Mouse (Mus musculus) left cerebral cortex, postnatal 25 days (tissue): Measurements from ENCODE around the gene Cd40. TPM values are rescaled to one million over a fixed set of nuclear protein-coding genes. Genes with fewer than 3 reads are reported as not detected.

ENCODE experiments used
- DNase-seq, 2 experiments: peaks; one replicate each; pipeline ENCODE4 v3.0.0; 2022; ENCODE audit warnings: low spot score in 2 of 2, mixed read lengths in 1 of 2
- intact Hi-C: fragments of 180-260 bp; cut with DNase I; formaldehyde crosslinking; loops from one replicate; pipeline ENCODE4 v1.15.1; 2025
- total RNA-seq, 2 experiments: library from RNA; stranded (reverse); gene quantifications; 2 replicates each; pipeline ENCODE4 v1.2.3; 2021

Gene Cd40
- 1 to 10 TPM in 1 of 2 experiments, under 1 TPM in 1; 0.60 to 1.5 TPM for total RNA-seq

- no peak for DNase-seq
- intact Hi-C loops: no loop called here
Observed at GRCm38 (mm10) chr2:165054888-165055852, at the start of gene Cd40. TSS of gene Cd40 (plus strand) at chr2:165055627.

GRCm38 (mm10) chr2:165006813-165007212 is 48.6 kb upstream of the Cd40 start:
- intact Hi-C loops: no loop called here
- DNase-seq: no peak

DNA sequence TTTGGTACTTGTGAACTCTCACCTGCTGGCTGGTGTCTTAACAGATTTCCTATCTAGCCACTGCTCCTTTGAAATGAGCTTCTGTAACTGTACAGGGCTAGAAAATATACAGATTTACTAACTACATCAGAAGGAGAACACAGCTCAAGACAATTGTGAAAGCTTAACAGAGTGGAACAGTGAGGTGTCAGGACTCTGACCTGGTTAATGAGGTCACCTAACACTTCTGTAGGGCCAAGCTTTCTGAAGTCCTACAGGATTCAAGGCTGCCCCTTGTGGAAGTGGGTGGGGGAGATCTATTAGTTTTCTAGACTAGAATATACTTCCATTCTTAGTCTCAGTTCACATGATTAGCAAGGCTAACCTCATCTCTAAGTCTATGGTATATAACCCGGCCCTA is 47.4 kb upstream of the Cd40 start:
- DNase-seq: no peak
- intact Hi-C loops: no loop called here

GRCm38 (mm10) chr2:165009161-165009560 is 46.3 kb upstream of the Cd40 start:
- DNase-seq: no peak
- intact Hi-C loops: no loop called here

DNA sequence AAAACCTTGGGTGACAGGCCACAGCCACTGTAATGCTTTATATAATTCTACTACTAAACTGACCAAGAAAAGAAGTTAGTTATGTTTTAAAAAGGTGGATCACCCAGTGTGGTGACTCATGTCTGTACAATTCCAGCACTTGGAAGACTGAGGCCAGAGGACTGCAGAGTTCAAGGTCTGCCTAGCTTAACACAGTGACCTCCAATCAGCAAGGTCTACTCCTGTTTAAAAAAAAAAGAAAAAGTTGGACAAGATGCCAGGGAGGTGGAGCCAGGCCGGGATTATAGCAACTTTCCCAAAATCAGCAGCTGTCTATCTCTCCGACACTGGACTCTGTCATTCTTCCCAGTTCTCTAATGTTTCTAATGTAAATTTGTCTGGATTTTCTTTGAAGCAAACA is 45.8 kb upstream of the Cd40 start:
- intact Hi-C loops: no loop called here
- DNase-seq: no peak

GRCm38 (mm10) chr2:165010351-165010750 is 45.1 kb upstream of the Cd40 start:
- intact Hi-C loops: no loop called here
- DNase-seq: no peak

DNA sequence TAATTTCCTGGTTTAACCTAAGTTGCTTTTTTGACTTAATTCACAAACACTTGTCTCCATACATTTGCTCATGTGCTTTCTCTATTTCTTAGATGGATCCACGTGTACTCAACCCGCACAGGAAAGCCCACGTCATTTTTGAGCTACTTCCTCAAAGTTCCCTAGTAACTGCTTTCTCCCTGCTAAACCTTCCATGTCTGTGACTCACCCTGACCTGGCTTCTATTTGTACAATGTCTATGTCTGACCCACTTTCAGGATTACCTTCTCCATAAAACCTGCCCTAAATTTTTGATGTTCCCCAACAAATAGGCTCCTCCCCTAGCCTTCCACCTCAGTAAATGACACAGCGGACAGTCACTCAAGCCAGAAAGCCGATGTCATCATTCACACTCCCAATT is 40.5 kb upstream of the Cd40 start:
- no peak for DNase-seq
- intact Hi-C loops: no loop called here

GRCm38 (mm10) chr2:165020490-165020889 is 34.9 kb upstream of the Cd40 start:
- no peak for DNase-seq
- intact Hi-C loops: no loop called here

GRCm38 (mm10) chr2:165027163-165027562 is 28.3 kb upstream of the Cd40 start:
- no peak for DNase-seq
- intact Hi-C loops: no loop called here

DNA sequence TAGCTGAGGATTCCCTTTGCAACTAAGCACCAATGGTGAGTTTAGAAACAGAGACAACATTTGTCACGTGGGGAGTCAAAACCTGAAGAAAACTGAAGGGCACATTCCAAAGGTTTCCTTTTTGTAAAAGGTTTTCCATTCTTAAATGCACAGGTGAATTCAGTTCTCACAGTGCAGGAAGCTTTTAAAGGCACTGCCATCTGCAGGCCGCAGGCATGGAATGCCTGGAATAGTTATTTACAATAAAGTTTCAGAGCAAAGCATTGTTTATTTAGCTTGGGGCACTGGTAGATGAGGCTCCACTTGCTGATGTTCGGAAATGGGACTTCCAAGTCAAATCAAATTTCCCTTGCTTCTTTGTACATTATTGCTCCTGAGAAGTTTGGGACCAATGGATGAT is 22.9 kb upstream of the Cd40 start:
- intact Hi-C loops: no loop called here
- DNase-seq: no peak

GRCm38 (mm10) chr2:165033306-165033705 is 22.1 kb upstream of the Cd40 start:
- DNase-seq: no peak
- intact Hi-C loops: no loop called here

- DNase-seq: peak; percentile 99
- intact Hi-C loops: loop anchor here (1.0 kb wide), 1 partner anchor 66 kb away; no protein-coding TSS in a partner anchor
Observed at GRCm38 (mm10) chr2:165034131-165035057, 21.0 kb upstream of the Cd40 start, which contains the start of gene Ncoa5. TSS of gene Ncoa5 (minus strand) at chr2:165034867.

- intact Hi-C loops: no loop called here
Observed at GRCm38 (mm10) chr2:165035058-165035431, 20.4 kb upstream of the Cd40 start.

DNA sequence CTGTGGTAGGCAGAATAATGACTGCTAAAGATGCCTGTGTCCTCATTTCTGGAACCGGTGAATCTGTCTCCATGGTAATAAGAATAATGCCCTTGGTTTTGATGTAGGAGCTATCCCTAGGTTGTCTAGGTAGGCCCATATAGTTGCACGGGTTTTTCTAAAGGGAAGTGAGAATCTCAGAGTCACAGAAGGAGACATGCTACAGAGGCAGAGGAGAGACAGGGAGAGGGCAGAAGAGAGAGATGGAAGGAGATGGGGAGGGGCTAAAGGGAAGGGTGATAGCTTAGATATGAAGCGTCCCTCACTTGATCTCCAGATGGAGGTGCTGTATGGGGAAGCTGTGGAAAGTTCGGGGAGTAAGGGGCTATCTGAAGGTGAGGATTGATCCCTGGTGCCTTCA is 18.0 kb upstream of the Cd40 start:
- intact Hi-C loops: no loop called here
- DNase-seq: no peak

More at GRCm38 (mm10) chr2:165035058-165035431, 20.4 kb upstream of the Cd40 start:
- DNase-seq: no peak

DNA sequence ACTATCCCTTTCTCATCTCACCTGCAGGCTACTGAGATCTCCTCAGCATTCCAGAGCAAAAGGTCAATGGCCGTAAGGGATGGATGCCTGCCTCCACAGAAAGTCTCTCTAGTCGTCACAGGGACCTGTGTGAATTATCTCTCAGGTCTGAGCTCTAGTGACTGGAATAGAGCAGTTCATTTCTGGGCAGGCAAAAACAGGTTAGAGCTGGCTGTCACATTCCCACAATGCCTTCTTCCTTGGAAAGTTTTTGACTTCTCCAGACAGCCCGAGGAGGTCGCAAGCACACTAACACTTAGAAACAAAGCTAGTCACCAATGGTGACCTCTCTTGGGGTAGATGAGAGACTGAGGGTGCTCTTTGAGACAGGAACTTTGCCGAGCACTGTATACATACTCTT is 13.3 kb upstream of the Cd40 start:
- intact Hi-C loops: no loop called here
- no peak for DNase-seq

GRCm38 (mm10) chr2:165043090-165043636 is 12.3 kb upstream of the Cd40 start:
- intact Hi-C loops: no loop called here
- DNase-seq: peak; percentile 9 to 24

DNA sequence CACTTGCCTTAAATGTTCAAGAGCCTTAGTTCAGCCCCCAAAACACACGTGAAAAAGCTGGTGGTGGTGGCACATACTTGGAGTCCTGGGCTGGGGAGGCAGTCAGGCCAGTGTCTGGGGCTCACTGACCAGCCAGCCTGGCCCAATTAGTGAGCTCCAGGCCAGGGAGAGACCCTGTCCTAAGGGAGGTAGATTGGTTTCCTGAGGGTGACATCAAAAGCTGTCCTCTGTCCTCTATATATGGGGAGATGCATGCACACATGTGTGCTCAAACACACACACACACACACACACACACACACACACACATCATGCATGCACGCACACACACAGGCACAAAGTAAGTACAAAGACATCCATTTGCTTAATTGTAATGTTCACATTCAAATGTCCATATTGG is 11.7 kb upstream of the Cd40 start:
- DNase-seq: no peak
- intact Hi-C loops: no loop called here

GRCm38 (mm10) chr2:165049044-165049443 is 6.4 kb upstream of the Cd40 start:
- intact Hi-C loops: no loop called here
- no peak for DNase-seq

GRCm38 (mm10) chr2:165050826-165051548 is 4.4 kb upstream of the Cd40 start:
- intact Hi-C loops: no loop called here
- DNase-seq: no peak
